Mouse (Mus musculus): ENCODE data around the gene Olfr827. TPM values are rescaled to one million over a fixed set of nuclear protein-coding genes. Genes with fewer than 3 reads are reported as not detected.

Olfr827 gene
- polyA plus RNA-seq (2012; ENCODE audit: insufficient read depth, insufficient read length, missing spikeins), result not detected in 2 replicates

- Histone ChIP-seq H3K4me3 (ENCODE audit: insufficient read depth, low read length) (no peak within 1 kb of the TSS), H3K4me1 (ENCODE audit: control insufficient read depth, insufficient read depth, low read length) (no peaks in the 10 kb centered on the region), H3K27ac (ENCODE audit: insufficient read depth, low read depth, low read length) (no peak within 1 kb of the TSS)
- TF ChIP-seq CTCF (IDR thresholded peaks at IDR 0.05; ENCODE audit: low read depth, low read length) (no peak), POLR2A (IDR thresholded peaks at IDR 0.05; ENCODE audit: borderline replicate concordance, low read depth, low read length) (no peak)
These were observed at the start of gene Olfr827 for GRCm38 (mm10) chr10:130214303-130214702. Olfr827 (minus strand) TSS chr10:130214403.

- no peak for TF ChIP-seq CTCF (IDR thresholded peaks at IDR 0.05; ENCODE audit: low read depth, low read length)
- no peak for TF ChIP-seq POLR2A (IDR thresholded peaks at IDR 0.05; ENCODE audit: borderline replicate concordance, low read depth, low read length)
- Histone ChIP-seq H3K4me1 (ENCODE audit: control insufficient read depth, insufficient read depth, low read length) (no peaks in the 10 kb centered on the region), H3K4me3 (ENCODE audit: insufficient read depth, low read length) (no peak overlapping the region), H3K27ac (ENCODE audit: insufficient read depth, low read depth, low read length) (no peak overlapping the region)
These were observed 49.0 kb upstream of the Olfr827 start for GRCm38 (mm10) chr10:130263203-130263602.

- Histone ChIP-seq H3K27ac (ENCODE audit: insufficient read depth, low read depth, low read length) (no peak overlapping the region), H3K4me3 (ENCODE audit: insufficient read depth, low read length) (no peak overlapping the region), H3K4me1 (ENCODE audit: control insufficient read depth, insufficient read depth, low read length) (no peaks in the 10 kb centered on the region)
- TF ChIP-seq POLR2A (IDR thresholded peaks at IDR 0.05; ENCODE audit: borderline replicate concordance, low read depth, low read length) (no peak), CTCF (IDR thresholded peaks at IDR 0.05; ENCODE audit: low read depth, low read length) (no peak)
These were observed 45.3 kb upstream of the Olfr827 start for GRCm38 (mm10) chr10:130259483-130259882.

- no peak for TF ChIP-seq POLR2A (IDR thresholded peaks at IDR 0.05; ENCODE audit: borderline replicate concordance, low read depth, low read length)
- TF ChIP-seq CTCF (IDR thresholded peaks at IDR 0.05; ENCODE audit: low read depth, low read length), result no peak
- H3K4me1 ChIP-seq (ENCODE audit: control insufficient read depth, insufficient read depth, low read length), result no peaks in the 10 kb centered on the region
These were observed 30.1 kb upstream of the Olfr827 start for GRCm38 (mm10) chr10:130244271-130244670.

GRCm38 (mm10) chr10:130238318-130239209 lies 24.4 kb upstream of the Olfr827 start:
- no peaks in the 10 kb centered on the region for H3K4me1 ChIP-seq (ENCODE audit: control insufficient read depth, insufficient read depth, low read length)
- no peak for TF ChIP-seq CTCF (IDR thresholded peaks at IDR 0.05; ENCODE audit: low read depth, low read length)
- TF ChIP-seq POLR2A (IDR thresholded peaks at IDR 0.05; ENCODE audit: borderline replicate concordance, low read depth, low read length), result no peak
- H3K4me3 ChIP-seq (ENCODE audit: insufficient read depth, low read length), result no peak overlapping the region
- H3K27ac ChIP-seq (ENCODE audit: insufficient read depth, low read depth, low read length), result no peak overlapping the region

More at GRCm38 (mm10) chr10:130244271-130244670, 30.1 kb upstream of the Olfr827 start:
- no peak overlapping the region for H3K4me3 ChIP-seq (ENCODE audit: insufficient read depth, low read length)
- H3K27ac ChIP-seq (ENCODE audit: insufficient read depth, low read depth, low read length), result no peak overlapping the region

- no peak for TF ChIP-seq CTCF (IDR thresholded peaks at IDR 0.05; ENCODE audit: low read depth, low read length)
- TF ChIP-seq POLR2A (IDR thresholded peaks at IDR 0.05; ENCODE audit: borderline replicate concordance, low read depth, low read length), result no peak
- no peak overlapping the region for H3K4me3 ChIP-seq (ENCODE audit: insufficient read depth, low read length)
- no peak overlapping the region for H3K27ac ChIP-seq (ENCODE audit: insufficient read depth, low read depth, low read length)
- no peaks in the 10 kb centered on the region for H3K4me1 ChIP-seq (ENCODE audit: control insufficient read depth, insufficient read depth, low read length)
These were observed 20.4 kb upstream of the Olfr827 start for GRCm38 (mm10) chr10:130234576-130234975.

- TF ChIP-seq CTCF (IDR thresholded peaks at IDR 0.05; ENCODE audit: low read depth, low read length) (no peak), POLR2A (IDR thresholded peaks at IDR 0.05; ENCODE audit: borderline replicate concordance, low read depth, low read length) (no peak)
- H3K4me1 ChIP-seq (ENCODE audit: control insufficient read depth, insufficient read depth, low read length), result no peaks in the 10 kb centered on the region
- no peak overlapping the region for H3K4me3 ChIP-seq (ENCODE audit: insufficient read depth, low read length)
These were observed 17.9 kb upstream of the Olfr827 start for GRCm38 (mm10) chr10:130232117-130232516.

GRCm38 (mm10) chr10:130229584-130229983 lies 15.4 kb upstream of the Olfr827 start:
- no peak overlapping the region for H3K27ac ChIP-seq (ENCODE audit: insufficient read depth, low read depth, low read length)
- H3K4me3 ChIP-seq (ENCODE audit: insufficient read depth, low read length), result no peak overlapping the region
- H3K4me1 ChIP-seq (ENCODE audit: control insufficient read depth, insufficient read depth, low read length), result no peaks in the 10 kb centered on the region
- TF ChIP-seq POLR2A (IDR thresholded peaks at IDR 0.05; ENCODE audit: borderline replicate concordance, low read depth, low read length) (no peak), CTCF (IDR thresholded peaks at IDR 0.05; ENCODE audit: low read depth, low read length) (no peak)

More at GRCm38 (mm10) chr10:130232117-130232516, 17.9 kb upstream of the Olfr827 start:
- H3K27ac ChIP-seq (ENCODE audit: insufficient read depth, low read depth, low read length), result no peak overlapping the region

GRCm38 (mm10) chr10:130228246-130228645 lies 14.0 kb upstream of the Olfr827 start:
- no peak overlapping the region for H3K27ac ChIP-seq (ENCODE audit: insufficient read depth, low read depth, low read length)
- no peak overlapping the region for H3K4me3 ChIP-seq (ENCODE audit: insufficient read depth, low read length)
- no peak for TF ChIP-seq CTCF (IDR thresholded peaks at IDR 0.05; ENCODE audit: low read depth, low read length)
- TF ChIP-seq POLR2A (IDR thresholded peaks at IDR 0.05; ENCODE audit: borderline replicate concordance, low read depth, low read length), result no peak
- no peaks in the 10 kb centered on the region for H3K4me1 ChIP-seq (ENCODE audit: control insufficient read depth, insufficient read depth, low read length)

- TF ChIP-seq POLR2A (IDR thresholded peaks at IDR 0.05; ENCODE audit: borderline replicate concordance, low read depth, low read length) (no peak), CTCF (IDR thresholded peaks at IDR 0.05; ENCODE audit: low read depth, low read length) (no peak)
- H3K27ac ChIP-seq (ENCODE audit: insufficient read depth, low read depth, low read length), result no peak overlapping the region
- H3K4me3 ChIP-seq (ENCODE audit: insufficient read depth, low read length), result no peak overlapping the region
- no peaks in the 10 kb centered on the region for H3K4me1 ChIP-seq (ENCODE audit: control insufficient read depth, insufficient read depth, low read length)
These were observed 10.8 kb upstream of the Olfr827 start for GRCm38 (mm10) chr10:130225034-130225433.
